Mouse (Mus musculus): Measurements from ENCODE around the gene 1700001P01Rik. TPM values are rescaled to one million over a fixed set of nuclear protein-coding genes. Genes with fewer than 3 reads are reported as not detected.

Gene 1700001P01Rik
- polyA plus RNA-seq, 1 experiment from 2014 or later, result 0.50 TPM

GRCm38 (mm10) chr11:97748496-97748895 lies 27.2 kb downstream of the 1700001P01Rik start:
- peaks cover 69% of the 10 kb centered on the region for H3K36me3 ChIP-seq (ENCODE audit: control insufficient read depth, insufficient read depth, low read length)

GRCm38 (mm10) chr11:97747773-97748172 lies 27.9 kb downstream of the 1700001P01Rik start:
- Histone ChIP-seq H3K9me3 (replicated peaks; ENCODE audit: control insufficient read depth, low read length) (no peaks in the 10 kb centered on the region), H3K27me3 (replicated peaks; ENCODE audit: control insufficient read depth, insufficient read depth, low read length) (no peaks in the 10 kb centered on the region), H3K4me1 (ENCODE audit: control insufficient read depth, insufficient read depth, low read length) (peaks cover 8% of the 10 kb centered on the region), H3K36me3 (ENCODE audit: control insufficient read depth, insufficient read depth, low read length) (peaks cover 62% of the 10 kb centered on the region), H3K9ac (ENCODE audit: low read length) (no peak overlapping the region), H3K4me3 (ENCODE audit: low read depth, low read length) (no peak overlapping the region), H3K4me2 (ENCODE audit: low read length) (no peak overlapping the region), H3K27ac (ENCODE audit: low read depth, low read length) (no peak overlapping the region)
- 92% methylated on average over 8 of the region's 8 CpGs for WGBS
- DNase-seq (ENCODE audit: low spot score) (no peak), ATAC-seq (no peak)

More at GRCm38 (mm10) chr11:97748496-97748895, 27.2 kb downstream of the 1700001P01Rik start:
- Histone ChIP-seq H3K9ac (ENCODE audit: low read length) (no peak overlapping the region), H3K4me2 (ENCODE audit: low read length) (no peak overlapping the region), H3K27ac (ENCODE audit: low read depth, low read length) (no peak overlapping the region), H3K4me1 (ENCODE audit: control insufficient read depth, insufficient read depth, low read length) (peaks cover 1% of the 10 kb centered on the region), H3K9me3 (replicated peaks; ENCODE audit: control insufficient read depth, low read length) (no peaks in the 10 kb centered on the region), H3K4me3 (ENCODE audit: low read depth, low read length) (no peak overlapping the region), H3K27me3 (replicated peaks; ENCODE audit: control insufficient read depth, insufficient read depth, low read length) (no peaks in the 10 kb centered on the region)
- no peak for ATAC-seq
- WGBS, result 93% methylated on average over 5 of the region's 5 CpGs
- no peak for DNase-seq (ENCODE audit: low spot score)

- 10% methylated on average over 13 of the region's 13 CpGs for WGBS
- Histone ChIP-seq H3K27ac (ENCODE audit: low read depth, low read length) (no peak overlapping the region), H3K4me3 (ENCODE audit: low read depth, low read length) (peak overlapping the region; percentile 69), H3K9ac (ENCODE audit: low read length) (no peak overlapping the region), H3K4me2 (ENCODE audit: low read length) (peak overlapping the region; percentile 47), H3K27me3 (replicated peaks; ENCODE audit: control insufficient read depth, insufficient read depth, low read length) (no peaks in the 10 kb centered on the region), H3K36me3 (ENCODE audit: control insufficient read depth, insufficient read depth, low read length) (peaks cover 43% of the 10 kb centered on the region), H3K9me3 (replicated peaks; ENCODE audit: control insufficient read depth, low read length) (no peaks in the 10 kb centered on the region), H3K4me1 (ENCODE audit: control insufficient read depth, insufficient read depth, low read length) (peaks cover 15% of the 10 kb centered on the region)
- DNase-seq (ENCODE audit: low spot score) (no peak), ATAC-seq (no peak; the same call in 1 of the 2 replicates)
Measured at GRCm38 (mm10) chr11:97745331-97745721, 30.4 kb downstream of the 1700001P01Rik start.

GRCm38 (mm10) chr11:97744718-97745330 lies 30.9 kb downstream of the 1700001P01Rik start:
- H3K27ac ChIP-seq (ENCODE audit: low read depth, low read length), result peak overlapping the region; percentile 94
- no peaks in the 10 kb centered on the region for H3K27me3 ChIP-seq (replicated peaks; ENCODE audit: control insufficient read depth, insufficient read depth, low read length)
- peaks cover 37% of the 10 kb centered on the region for H3K36me3 ChIP-seq (ENCODE audit: control insufficient read depth, insufficient read depth, low read length)
- H3K4me2 ChIP-seq (ENCODE audit: low read length), result peak overlapping the region; percentile 66
- DNase-seq (ENCODE audit: low spot score) (peak; percentile 100), ATAC-seq (peak; percentile 97)
- peaks cover 15% of the 10 kb centered on the region for H3K4me1 ChIP-seq (ENCODE audit: control insufficient read depth, insufficient read depth, low read length)
- under 1% methylated on average over 50 of the region's 57 CpGs for WGBS
- H3K9me3 ChIP-seq (replicated peaks; ENCODE audit: control insufficient read depth, low read length), result no peaks in the 10 kb centered on the region
- peak overlapping the region; percentile 69 for H3K4me3 ChIP-seq (ENCODE audit: low read depth, low read length)
- peak overlapping the region; percentile 76 for H3K9ac ChIP-seq (ENCODE audit: low read length)

GRCm38 (mm10) chr11:97744063-97744717 lies 31.5 kb downstream of the 1700001P01Rik start, which contains the start of gene Pip4k2b:
Gene Pip4k2b (minus strand): TSS chr11:97744704.
- peak; percentile 30 for ATAC-seq
- Histone ChIP-seq H3K27ac (ENCODE audit: low read depth, low read length) (peak within 1 kb of the TSS; percentile 94), H3K27me3 (replicated peaks; ENCODE audit: control insufficient read depth, insufficient read depth, low read length) (no peaks in the 10 kb centered on the region), H3K4me1 (ENCODE audit: control insufficient read depth, insufficient read depth, low read length) (peaks cover 15% of the 10 kb centered on the region), H3K9ac (ENCODE audit: low read length) (peak within 1 kb of the TSS; percentile 76), H3K4me3 (ENCODE audit: low read depth, low read length) (peak within 1 kb of the TSS; percentile 69), H3K4me2 (ENCODE audit: low read length) (peak within 1 kb of the TSS; percentile 66), H3K36me3 (ENCODE audit: control insufficient read depth, insufficient read depth, low read length) (peaks cover 31% of the 10 kb centered on the region), H3K9me3 (replicated peaks; ENCODE audit: control insufficient read depth, low read length) (no peaks in the 10 kb centered on the region)
- no peak for DNase-seq (ENCODE audit: low spot score)
- under 1% methylated on average over 58 of the region's 63 CpGs for WGBS

GRCm38 (mm10) chr11:97743423-97743822 lies 32.3 kb downstream of the 1700001P01Rik start:
- Histone ChIP-seq H3K9me3 (replicated peaks; ENCODE audit: control insufficient read depth, low read length) (no peaks in the 10 kb centered on the region), H3K27ac (ENCODE audit: low read depth, low read length) (0 out of 2 replicates have a peak overlapping the region, but pooled peaks have one; percentile 94), H3K4me2 (ENCODE audit: low read length) (peak overlapping the region; percentile 66), H3K9ac (ENCODE audit: low read length) (peak overlapping the region; percentile 75), H3K27me3 (replicated peaks; ENCODE audit: control insufficient read depth, insufficient read depth, low read length) (no peaks in the 10 kb centered on the region), H3K36me3 (ENCODE audit: control insufficient read depth, insufficient read depth, low read length) (peaks cover 25% of the 10 kb centered on the region), H3K4me1 (ENCODE audit: control insufficient read depth, insufficient read depth, low read length) (peaks cover 15% of the 10 kb centered on the region), H3K4me3 (ENCODE audit: low read depth, low read length) (peak overlapping the region; percentile 69)
- no peak for DNase-seq (ENCODE audit: low spot score)
- ATAC-seq, result no peak
- WGBS, result 35% methylated on average over 9 of the region's 9 CpGs

- Histone ChIP-seq H3K4me2 (ENCODE audit: low read length) (peak overlapping the region; percentile 66), H3K9ac (ENCODE audit: low read length) (peak overlapping the region; percentile 29; the same call in 1 of the 2 replicates), H3K4me1 (ENCODE audit: control insufficient read depth, insufficient read depth, low read length) (peaks cover 15% of the 10 kb centered on the region), H3K9me3 (replicated peaks; ENCODE audit: control insufficient read depth, low read length) (no peaks in the 10 kb centered on the region), H3K4me3 (ENCODE audit: low read depth, low read length) (no peak overlapping the region), H3K27me3 (replicated peaks; ENCODE audit: control insufficient read depth, insufficient read depth, low read length) (no peaks in the 10 kb centered on the region), H3K36me3 (ENCODE audit: control insufficient read depth, insufficient read depth, low read length) (peaks cover 17% of the 10 kb centered on the region), H3K27ac (ENCODE audit: low read depth, low read length) (no peak overlapping the region)
- DNase-seq (ENCODE audit: low spot score), result no peak
- WGBS, result 69% methylated on average over 9 of the region's 9 CpGs
- ATAC-seq, result no peak
Measured at GRCm38 (mm10) chr11:97742591-97742990, 33.1 kb downstream of the 1700001P01Rik start.

GRCm38 (mm10) chr11:97742157-97742556 lies 33.6 kb downstream of the 1700001P01Rik start:
- Histone ChIP-seq H3K4me3 (ENCODE audit: low read depth, low read length) (no peak overlapping the region), H3K36me3 (ENCODE audit: control insufficient read depth, insufficient read depth, low read length) (peaks cover 13% of the 10 kb centered on the region), H3K27me3 (replicated peaks; ENCODE audit: control insufficient read depth, insufficient read depth, low read length) (no peaks in the 10 kb centered on the region), H3K27ac (ENCODE audit: low read depth, low read length) (no peak overlapping the region), H3K9ac (ENCODE audit: low read length) (no peak overlapping the region), H3K4me1 (ENCODE audit: control insufficient read depth, insufficient read depth, low read length) (peaks cover 15% of the 10 kb centered on the region), H3K4me2 (ENCODE audit: low read length) (0 out of 2 replicates have a peak overlapping the region, but pooled peaks have one; percentile 5), H3K9me3 (replicated peaks; ENCODE audit: control insufficient read depth, low read length) (no peaks in the 10 kb centered on the region)
- no peak for DNase-seq (ENCODE audit: low spot score)
- WGBS, result 93% methylated on average over 5 of the region's 5 CpGs
- no peak for ATAC-seq

GRCm38 (mm10) chr11:97740190-97740589 lies 35.5 kb downstream of the 1700001P01Rik start:
- H3K9me3 ChIP-seq (replicated peaks; ENCODE audit: control insufficient read depth, low read length), result no peaks in the 10 kb centered on the region
- ATAC-seq (no peak), DNase-seq (ENCODE audit: low spot score) (no peak)
- H3K4me2 ChIP-seq (ENCODE audit: low read length), result no peak overlapping the region
- H3K27me3 ChIP-seq (replicated peaks; ENCODE audit: control insufficient read depth, insufficient read depth, low read length), result no peaks in the 10 kb centered on the region
- 43% methylated on average over 7 of the region's 7 CpGs for WGBS
- H3K4me3 ChIP-seq (ENCODE audit: low read depth, low read length), result no peak overlapping the region
- H3K4me1 ChIP-seq (ENCODE audit: control insufficient read depth, insufficient read depth, low read length), result peaks cover 15% of the 10 kb centered on the region
- H3K9ac ChIP-seq (ENCODE audit: low read length), result no peak overlapping the region
- no peak overlapping the region for H3K27ac ChIP-seq (ENCODE audit: low read depth, low read length)
- H3K36me3 ChIP-seq (ENCODE audit: control insufficient read depth, insufficient read depth, low read length), result no peaks in the 10 kb centered on the region
